Mouse (Mus musculus): ENCODE measurements around the gene Ankrd55. TPM values are rescaled to one million over a fixed set of nuclear protein-coding genes. Genes with fewer than 3 reads are reported as not detected.

Gene Ankrd55
- polyA plus RNA-seq, 1 experiment from 2014 or later: 0.08 TPM

GRCm38 (mm10) chr13:112387279-112387678, 99.0 kb downstream of the Ankrd55 start:
- no peak for ATAC-seq
- H3K9ac ChIP-seq: no peak overlapping the region
- no peak overlapping the region for H3K27ac ChIP-seq

GRCm38 (mm10) chr13:112388176-112388575, 99.9 kb downstream of the Ankrd55 start:
- Histone ChIP-seq H3K4me1 (no peaks in the 10 kb centered on the region), H3K9me3 (replicated peaks) (no peaks in the 10 kb centered on the region), H3K4me2 (no peak overlapping the region), H3K27me3 (replicated peaks) (no peaks in the 10 kb centered on the region), H3K36me3 (no peaks in the 10 kb centered on the region), H3K27ac (no peak overlapping the region), H3K9ac (no peak overlapping the region), H3K4me3 (no peak overlapping the region)
- WGBS (ENCODE audit: insufficient replicate concordance): 72% methylated on average over 3 of the region's 3 CpGs
- no peak for ATAC-seq

More at GRCm38 (mm10) chr13:112387279-112387678, 99.0 kb downstream of the Ankrd55 start:
- H3K4me1 ChIP-seq: no peaks in the 10 kb centered on the region
- no peaks in the 10 kb centered on the region for H3K36me3 ChIP-seq
- WGBS (ENCODE audit: insufficient replicate concordance): 77% methylated on average over 5 of the region's 5 CpGs
- H3K27me3 ChIP-seq (replicated peaks): no peaks in the 10 kb centered on the region
- H3K9me3 ChIP-seq (replicated peaks): no peaks in the 10 kb centered on the region
- no peak overlapping the region for H3K4me3 ChIP-seq
- no peak overlapping the region for H3K4me2 ChIP-seq

- H3K4me1 ChIP-seq: no peaks in the 10 kb centered on the region
- no peak overlapping the region for H3K4me3 ChIP-seq
- H3K4me2 ChIP-seq: no peak overlapping the region
- no peaks in the 10 kb centered on the region for H3K36me3 ChIP-seq
- ATAC-seq: no peak
- H3K27ac ChIP-seq: no peak overlapping the region
- WGBS (ENCODE audit: insufficient replicate concordance): 82% methylated on average over 1 of the region's 1 CpGs
- no peak overlapping the region for H3K9ac ChIP-seq
- H3K9me3 ChIP-seq (replicated peaks): no peaks in the 10 kb centered on the region
- 0 out of 2 replicates have a peak, but pooled peaks cover 3% of the 10 kb centered on the region for H3K27me3 ChIP-seq (replicated peaks)
Observed at GRCm38 (mm10) chr13:112390206-112390605, 102.0 kb downstream of the Ankrd55 start.

GRCm38 (mm10) chr13:112391354-112391753, 103.1 kb downstream of the Ankrd55 start:
- no peak overlapping the region for H3K4me3 ChIP-seq
- no peak overlapping the region for H3K4me2 ChIP-seq
- no peak overlapping the region for H3K27ac ChIP-seq
- 0 out of 2 replicates have a peak, but pooled peaks cover 3% of the 10 kb centered on the region for H3K27me3 ChIP-seq (replicated peaks)
- WGBS (ENCODE audit: insufficient replicate concordance): 58% methylated on average over 3 of the region's 3 CpGs
- H3K9me3 ChIP-seq (replicated peaks): no peaks in the 10 kb centered on the region
- H3K36me3 ChIP-seq: no peaks in the 10 kb centered on the region
- H3K9ac ChIP-seq: no peak overlapping the region
- no peaks in the 10 kb centered on the region for H3K4me1 ChIP-seq
- no peak for ATAC-seq

- no peaks in the 10 kb centered on the region for H3K9me3 ChIP-seq (replicated peaks)
- no peak for ATAC-seq
- WGBS (ENCODE audit: insufficient replicate concordance): 72% methylated on average over 2 of the region's 2 CpGs
Observed at GRCm38 (mm10) chr13:112393356-112393755, 105.1 kb downstream of the Ankrd55 start.

GRCm38 (mm10) chr13:112394271-112394670, 106.0 kb downstream of the Ankrd55 start:
- H3K4me3 ChIP-seq: no peak overlapping the region
- 0 out of 2 replicates have a peak, but pooled peaks cover 3% of the 10 kb centered on the region for H3K27me3 ChIP-seq (replicated peaks)
- H3K9ac ChIP-seq: no peak overlapping the region
- no peaks in the 10 kb centered on the region for H3K4me1 ChIP-seq
- H3K27ac ChIP-seq: no peak overlapping the region
- H3K4me2 ChIP-seq: no peak overlapping the region
- 75% methylated on average over 9 of the region's 9 CpGs for WGBS (ENCODE audit: insufficient replicate concordance)
- no peaks in the 10 kb centered on the region for H3K36me3 ChIP-seq
- no peaks in the 10 kb centered on the region for H3K9me3 ChIP-seq (replicated peaks)
- ATAC-seq: no peak

More at GRCm38 (mm10) chr13:112393356-112393755, 105.1 kb downstream of the Ankrd55 start:
- H3K27me3 ChIP-seq (replicated peaks): 0 out of 2 replicates have a peak, but pooled peaks cover 3% of the 10 kb centered on the region
- no peaks in the 10 kb centered on the region for H3K36me3 ChIP-seq
- no peak overlapping the region for H3K4me2 ChIP-seq
- no peak overlapping the region for H3K27ac ChIP-seq
- no peaks in the 10 kb centered on the region for H3K4me1 ChIP-seq
- H3K9ac ChIP-seq: no peak overlapping the region
- no peak overlapping the region for H3K4me3 ChIP-seq

GRCm38 (mm10) chr13:112404723-112405122, 116.5 kb downstream of the Ankrd55 start:
- H3K4me1 ChIP-seq: no peaks in the 10 kb centered on the region
- H3K4me3 ChIP-seq: no peak overlapping the region
- no peaks in the 10 kb centered on the region for H3K9me3 ChIP-seq (replicated peaks)
- no peaks in the 10 kb centered on the region for H3K36me3 ChIP-seq
- H3K9ac ChIP-seq: no peak overlapping the region
- WGBS (ENCODE audit: insufficient replicate concordance): 83% methylated on average over 3 of the region's 3 CpGs
- no peaks in the 10 kb centered on the region for H3K27me3 ChIP-seq (replicated peaks)
- no peak overlapping the region for H3K4me2 ChIP-seq
- H3K27ac ChIP-seq: no peak overlapping the region
- ATAC-seq: no peak

- Histone ChIP-seq H3K36me3 (no peaks in the 10 kb centered on the region), H3K4me3 (no peak overlapping the region), H3K4me2 (no peak overlapping the region), H3K9me3 (replicated peaks) (no peaks in the 10 kb centered on the region), H3K27ac (no peak overlapping the region), H3K4me1 (no peaks in the 10 kb centered on the region), H3K27me3 (replicated peaks) (no peaks in the 10 kb centered on the region), H3K9ac (no peak overlapping the region)
- no peak for ATAC-seq
- 73% methylated on average over 1 of the region's 1 CpGs for WGBS (ENCODE audit: insufficient replicate concordance)
Observed at GRCm38 (mm10) chr13:112405184-112405583, 116.9 kb downstream of the Ankrd55 start.

GRCm38 (mm10) chr13:112406618-112407017, 118.4 kb downstream of the Ankrd55 start:
- Histone ChIP-seq H3K4me1 (peaks cover 6% of the 10 kb centered on the region; the same call in 1 of the 2 replicates), H3K4me3 (no peak overlapping the region), H3K27ac (no peak overlapping the region)

GRCm38 (mm10) chr13:112407181-112407700, 119.0 kb downstream of the Ankrd55 start:
- Histone ChIP-seq H3K4me2 (no peak overlapping the region), H3K27me3 (replicated peaks) (no peaks in the 10 kb centered on the region), H3K27ac (no peak overlapping the region), H3K36me3 (no peaks in the 10 kb centered on the region), H3K9me3 (replicated peaks) (no peaks in the 10 kb centered on the region), H3K4me3 (no peak overlapping the region), H3K4me1 (peaks cover 6% of the 10 kb centered on the region; the same call in 1 of the 2 replicates), H3K9ac (no peak overlapping the region)
- WGBS (ENCODE audit: insufficient replicate concordance): 71% methylated on average over 3 of the region's 3 CpGs
- no peak for ATAC-seq

More at GRCm38 (mm10) chr13:112406618-112407017, 118.4 kb downstream of the Ankrd55 start:
- Histone ChIP-seq H3K27me3 (replicated peaks) (no peaks in the 10 kb centered on the region), H3K4me2 (no peak overlapping the region), H3K9me3 (replicated peaks) (no peaks in the 10 kb centered on the region), H3K36me3 (no peaks in the 10 kb centered on the region), H3K9ac (no peak overlapping the region)
- 41% methylated on average over 2 of the region's 2 CpGs for WGBS (ENCODE audit: insufficient replicate concordance)
- no peak for ATAC-seq

- no peaks in the 10 kb centered on the region for H3K9me3 ChIP-seq (replicated peaks)
- ATAC-seq: no peak
- H3K27me3 ChIP-seq (replicated peaks): no peaks in the 10 kb centered on the region
- no peak overlapping the region for H3K4me3 ChIP-seq
- no peak overlapping the region for H3K27ac ChIP-seq
- 76% methylated on average over 9 of the region's 9 CpGs for WGBS (ENCODE audit: insufficient replicate concordance)
- H3K4me1 ChIP-seq: peaks cover 6% of the 10 kb centered on the region; the same call in 1 of the 2 replicates
- no peak overlapping the region for H3K9ac ChIP-seq
- H3K4me2 ChIP-seq: no peak overlapping the region
- H3K36me3 ChIP-seq: no peaks in the 10 kb centered on the region
Observed at GRCm38 (mm10) chr13:112407776-112408490, 119.7 kb downstream of the Ankrd55 start.

GRCm38 (mm10) chr13:112408701-112409100, 120.5 kb downstream of the Ankrd55 start:
- 64% methylated on average over 4 of the region's 4 CpGs for WGBS (ENCODE audit: insufficient replicate concordance)
- ATAC-seq: no peak
- peaks cover 6% of the 10 kb centered on the region; the same call in 1 of the 2 replicates for H3K4me1 ChIP-seq

More at GRCm38 (mm10) chr13:112408701-112409100, 120.5 kb downstream of the Ankrd55 start:
- Histone ChIP-seq H3K9me3 (replicated peaks) (no peaks in the 10 kb centered on the region), H3K4me3 (no peak overlapping the region), H3K27ac (no peak overlapping the region), H3K4me2 (no peak overlapping the region), H3K9ac (no peak overlapping the region), H3K36me3 (no peaks in the 10 kb centered on the region), H3K27me3 (replicated peaks) (no peaks in the 10 kb centered on the region)
